Comparison of ENCODE assay signal across 8 mouse cellular contexts in genomic region chr10:128493695-128494666, GRCm38 (mm10). TPM values are rescaled to one million over a fixed set of nuclear protein-coding genes. Genes with fewer than 3 reads are reported as not detected.
DNase-seq lines count a peak whose midpoint lies in the region; ATAC-seq and TF ChIP-seq lines count a peak whose summit lies in the region.

Gene Myl6 (minus strand): TSS chr10:128494145.

- peak within 1 kb of the TSS; percentile 75 for H3K9ac ChIP-seq in forebrain, embryonic 12.5 days
- H3K9ac ChIP-seq in heart, postnatal 0 days (replicated peaks; ENCODE audit: low read depth, low read length), result peak within 1 kb of the TSS; percentile 83
- H3K9ac ChIP-seq in liver, embryonic 16.5 days (ENCODE audit: low read depth, low read length), result peak within 1 kb of the TSS; percentile 95
- H3K9ac ChIP-seq in neural tube, embryonic 13.5 days, result peak within 1 kb of the TSS; percentile 96

- no peaks in the 10 kb centered on the region for H3K9me3 ChIP-seq in E14TG2a.4 (ENCODE audit: low read length)
- H3K9me3 ChIP-seq in forebrain, embryonic 12.5 days, result no peaks in the 10 kb centered on the region
- H3K9me3 ChIP-seq in heart, postnatal 0 days (replicated peaks; ENCODE audit: control insufficient read depth, low read length), result no peaks in the 10 kb centered on the region
- H3K9me3 ChIP-seq in liver, embryonic 16.5 days (replicated peaks; ENCODE audit: control insufficient read depth, low read length), result no peaks in the 10 kb centered on the region
- no peaks in the 10 kb centered on the region for H3K9me3 ChIP-seq in neural tube, embryonic 13.5 days

- peak; percentile 98 for TF ChIP-seq POLR2A in testis, adult 2 months (IDR thresholded peaks at IDR 0.05; ENCODE audit: control insufficient read depth, low read depth, low read length)

- peak; percentile 94 for ATAC-seq in forebrain, embryonic 12.5 days (ENCODE audit: low FRiP score)
- peak; percentile 86 for ATAC-seq in heart, postnatal 0 days (ENCODE audit: insufficient read depth, low read depth)
- ATAC-seq in liver, embryonic 16.5 days (ENCODE audit: low read depth), result peak; percentile 89
- peak; percentile 95 for ATAC-seq in neural tube, embryonic 13.5 days (ENCODE audit: low read depth)

- peak; percentile 67 for TF ChIP-seq CTCF in E14TG2a.4 (conservative IDR thresholded peaks at IDR 0.05; ENCODE audit: low read length)
- TF ChIP-seq CTCF in heart, postnatal 0 days (IDR thresholded peaks at IDR 0.05; ENCODE audit: low read depth), result peak; percentile 70
- TF ChIP-seq CTCF in testis, adult 2 months (IDR thresholded peaks at IDR 0.05; ENCODE audit: control insufficient read depth, insufficient read depth, insufficient replicate concordance, low read depth, low read length), result peak; percentile 63

- 0% methylated on average over 45 of the region's 45 CpGs for WGBS in forebrain, embryonic 12.5 days
- under 1% methylated on average over 43 of the region's 45 CpGs for WGBS in heart, postnatal 0 days
- under 1% methylated on average over 38 of the region's 45 CpGs for whole genome bisulfite sequencing in liver, embryonic 16.5 days (ENCODE audit: insufficient replicate concordance)
- under 1% methylated on average over 45 of the region's 45 CpGs for WGBS in neural tube, embryonic 13.5 days

- TF ChIP-seq EP300 in heart, postnatal 0 days (IDR thresholded peaks at IDR 0.05; ENCODE audit: low read depth), result peak; percentile 90

- no peaks in the 10 kb centered on the region for H3K27me3 ChIP-seq in E14TG2a.4 (ENCODE audit: insufficient read depth, low read length)
- H3K27me3 ChIP-seq in forebrain, embryonic 12.5 days, result peaks cover 10% of the 10 kb centered on the region
- no peaks in the 10 kb centered on the region for H3K27me3 ChIP-seq in heart, postnatal 0 days (ENCODE audit: control insufficient read depth, insufficient read depth, low read length)
- no peaks in the 10 kb centered on the region for H3K27me3 ChIP-seq in liver, embryonic 16.5 days (ENCODE audit: control insufficient read depth, insufficient read depth, low read depth, low read length)
- no peaks in the 10 kb centered on the region for H3K27me3 ChIP-seq in neural tube, embryonic 13.5 days
- no peaks in the 10 kb centered on the region for H3K27me3 ChIP-seq in testis, adult 2 months (ENCODE audit: control insufficient read depth, insufficient read depth, low read length)

- DNase-seq in c-Kit-positive CD71-positive TER-119-positive erythroid progenitor cells, embryonic 14.5 days (ENCODE audit: low spot score), result peak; percentile 98
- peak; percentile 96 for DNase-seq in heart, postnatal 0 days (ENCODE audit: low spot score)
- peak; percentile 99 to 100 for DNase-seq in kidney, postnatal 4 days

- H3K4me2 ChIP-seq in forebrain, embryonic 12.5 days, result peak within 1 kb of the TSS; percentile 76
- H3K4me2 ChIP-seq in heart, postnatal 0 days (ENCODE audit: low read depth, low read length), result peak within 1 kb of the TSS; percentile 82
- H3K4me2 ChIP-seq in liver, embryonic 16.5 days (ENCODE audit: low read depth, low read length), result peak within 1 kb of the TSS; percentile 92
- peak within 1 kb of the TSS; percentile 76 for H3K4me2 ChIP-seq in neural tube, embryonic 13.5 days

- H3K27ac ChIP-seq in forebrain, embryonic 12.5 days, result peak within 1 kb of the TSS; percentile 91
- peak within 1 kb of the TSS; percentile 95 for H3K27ac ChIP-seq in heart, postnatal 0 days (ENCODE audit: low read depth)
- H3K27ac ChIP-seq in liver, embryonic 16.5 days (ENCODE audit: low read length), result peak within 1 kb of the TSS; percentile 96
- H3K27ac ChIP-seq in neural tube, embryonic 13.5 days (replicated peaks), result peak within 1 kb of the TSS; percentile 97
- H3K27ac ChIP-seq in testis, adult 2 months (ENCODE audit: control insufficient read depth, insufficient read depth, low read depth, low read length), result peak within 1 kb of the TSS; percentile 91

- H3K36me3 ChIP-seq in E14TG2a.4 (ENCODE audit: insufficient read depth, low read length), result peaks cover 40% of the 10 kb centered on the region
- peaks cover 31% of the 10 kb centered on the region for H3K36me3 ChIP-seq in forebrain, embryonic 12.5 days (replicated peaks)
- H3K36me3 ChIP-seq in heart, postnatal 0 days (replicated peaks; ENCODE audit: control insufficient read depth, insufficient read depth, low read length), result peaks cover 30% of the 10 kb centered on the region
- H3K36me3 ChIP-seq in liver, embryonic 16.5 days (ENCODE audit: control insufficient read depth, insufficient read depth), result peaks cover 24% of the 10 kb centered on the region
- peaks cover 30% of the 10 kb centered on the region for H3K36me3 ChIP-seq in neural tube, embryonic 13.5 days
- H3K36me3 ChIP-seq in testis, adult 2 months (ENCODE audit: control insufficient read depth, insufficient read depth, low read length), result no peaks in the 10 kb centered on the region; the same call in 1 of the 2 replicates

- H3K4me3 ChIP-seq in E14TG2a.4 (replicated peaks; ENCODE audit: low read length), result peak within 1 kb of the TSS; percentile 98
- peak within 1 kb of the TSS; percentile 74 for H3K4me3 ChIP-seq in forebrain, embryonic 12.5 days (replicated peaks)
- peak within 1 kb of the TSS; percentile 79 for H3K4me3 ChIP-seq in heart, postnatal 0 days (ENCODE audit: low read depth, low read length)
- peak within 1 kb of the TSS; percentile 92 for H3K4me3 ChIP-seq in liver, embryonic 16.5 days (ENCODE audit: low read depth, low read length)
- H3K4me3 ChIP-seq in neural tube, embryonic 13.5 days, result peak within 1 kb of the TSS; percentile 87
- peak within 1 kb of the TSS; percentile 94 for H3K4me3 ChIP-seq in testis, adult 2 months (ENCODE audit: control insufficient read depth, low read depth, low read length)

- peaks cover 77% of the 10 kb centered on the region for H3K4me1 ChIP-seq in E14TG2a.4 (replicated peaks; ENCODE audit: low read depth, low read length)
- peaks cover 44% of the 10 kb centered on the region for H3K4me1 ChIP-seq in forebrain, embryonic 12.5 days
- peaks cover 42% of the 10 kb centered on the region for H3K4me1 ChIP-seq in heart, postnatal 0 days (ENCODE audit: control insufficient read depth, insufficient read depth)
- peaks cover 44% of the 10 kb centered on the region for H3K4me1 ChIP-seq in liver, embryonic 16.5 days (ENCODE audit: control insufficient read depth, low read depth, low read length)
- H3K4me1 ChIP-seq in neural tube, embryonic 13.5 days (replicated peaks), result peaks cover 62% of the 10 kb centered on the region
- H3K4me1 ChIP-seq in testis, adult 2 months (ENCODE audit: control insufficient read depth, insufficient read depth, low read length), result peaks cover 25% of the 10 kb centered on the region

RNA-seq across cellular contexts. Expression of gene Myl6, which starts in this region (rescaled TPM):
- polyA plus RNA-seq in forebrain, embryonic 12.5 days (2016; fragmentation: Nextera tagmentation; extraction: Ambion mirVana), result 660 and 684 TPM in 2 replicates
- total RNA-seq in heart, postnatal 0 days (2014; rRNA removed; ENCODE audit: low replicate concordance), result 606 and 830 TPM in 2 replicates
- polyA plus RNA-seq in heart, postnatal 0 days (2015; fragmentation: Nextera tagmentation; extraction: Ambion mirVana), result 791 and 823 TPM in 2 replicates
- polyA plus RNA-seq in liver, embryonic 16.5 days (2015; fragmentation: Nextera tagmentation; extraction: Ambion mirVana), result 448 and 465 TPM in 2 replicates
- 1,017 and 1,105 TPM in 2 replicates for polyA plus RNA-seq in neural tube, embryonic 13.5 days (2015; fragmentation: Nextera tagmentation; extraction: Ambion mirVana)
- polyA plus RNA-seq in testis, adult 2 months (2012; rRNA removed), result 191 and 248 TPM in 2 replicates

Comparison
In these comparisons a context has a peak if more than half of its experiments do, and no peak if none do; other contexts are left out.
1. Peak in every context shown above with its lines: DNase-seq, ATAC-seq, H3K4me3 ChIP-seq and H3K27ac ChIP-seq.